Mouse (Mus musculus) adrenal gland, adult 18-20 months (tissue): Measurements from ENCODE around the gene Top1. TPM values are rescaled to one million over a fixed set of nuclear protein-coding genes. Genes with fewer than 3 reads are reported as not detected.
A peak's percentile ranks its signal among the peaks of the same experiment; 100 is the strongest.

Source experiments
- DNase-seq, 2 experiments: peaks; one replicate each; pipeline ENCODE4 v3.0.0; 2021 to 2022; ENCODE audit warnings: low spot score in 2 of 2
- total RNA-seq, 2 experiments: library from RNA; stranded (reverse); gene quantifications; 1 replicate in 1 of 2; 2 replicates in 1 of 2; pipeline ENCODE4 v1.2.3; 2021

The Top1 gene
- total RNA-seq, 2 experiments from 2014 or later: 83.5 to 105 TPM

GRCm38 (mm10) chr2:160738354-160738753 lies 92.7 kb downstream of the Top1 start:
- DNase-seq: no peak

- no peak for DNase-seq
These were observed 94.1 kb downstream of the Top1 start for GRCm38 (mm10) chr2:160739647-160740356.

- DNase-seq: no peak
These were observed 95.0 kb downstream of the Top1 start for GRCm38 (mm10) chr2:160740521-160741156.

- DNase-seq: no peak
These were observed 95.9 kb downstream of the Top1 start for GRCm38 (mm10) chr2:160741580-160741979.

GRCm38 (mm10) chr2:160742161-160742609 lies 96.5 kb downstream of the Top1 start:
- no peak for DNase-seq

GRCm38 (mm10) chr2:160744040-160744822 lies 98.5 kb downstream of the Top1 start:
- DNase-seq: peak; percentile 62 to 68

GRCm38 (mm10) chr2:160744823-160745210 lies 99.1 kb downstream of the Top1 start:
- no peak for DNase-seq

GRCm38 (mm10) chr2:160745497-160745896 lies 99.8 kb downstream of the Top1 start:
- no peak for DNase-seq

GRCm38 (mm10) chr2:160746637-160747036 lies 100.9 kb downstream of the Top1 start:
- DNase-seq: no peak

- no peak for DNase-seq
These were observed 101.4 kb downstream of the Top1 start for GRCm38 (mm10) chr2:160747075-160747474.

- DNase-seq: no peak
These were observed 111.0 kb downstream of the Top1 start for GRCm38 (mm10) chr2:160756583-160757203.

- peak; percentile 54 to 55 for DNase-seq
These were observed 114.9 kb downstream of the Top1 start for GRCm38 (mm10) chr2:160760433-160761184.

- DNase-seq: no peak
These were observed 118.1 kb downstream of the Top1 start for GRCm38 (mm10) chr2:160763816-160764215.

- DNase-seq: no peak
These were observed 118.7 kb downstream of the Top1 start for GRCm38 (mm10) chr2:160764386-160764785.

GRCm38 (mm10) chr2:160765096-160765495 lies 119.4 kb downstream of the Top1 start:
- no peak for DNase-seq

- DNase-seq: no peak
These were observed 120.7 kb downstream of the Top1 start for GRCm38 (mm10) chr2:160766371-160766771.

- DNase-seq: no peak
These were observed 121.5 kb downstream of the Top1 start for GRCm38 (mm10) chr2:160767201-160767600.

- no peak for DNase-seq
These were observed 122.5 kb downstream of the Top1 start for GRCm38 (mm10) chr2:160768097-160768695.

GRCm38 (mm10) chr2:160768997-160769396 lies 123.3 kb downstream of the Top1 start:
- peak in 1 of 2 experiments; percentile 15 for DNase-seq

GRCm38 (mm10) chr2:160770409-160770808 lies 124.7 kb downstream of the Top1 start:
- DNase-seq: peak in 1 of 2 experiments; percentile 18
